Mouse (Mus musculus): ENCODE measurements around the gene Mfsd14a. TPM values are rescaled to one million over a fixed set of nuclear protein-coding genes. Genes with fewer than 3 reads are reported as not detected.
A peak's percentile ranks its signal among the peaks of the same experiment; 100 is the strongest.

Mfsd14a gene
- polyA plus RNA-seq (2012) = 14.7 and 20.6 TPM in 2 replicates

GRCm38 (mm10) chr3:116662463-116662863 is at the start of gene Mfsd14a:
Gene Mfsd14a, minus strand, starts transcription at chr3:116662677.
- no peak for TF ChIP-seq GATA1 (IDR thresholded peaks at IDR 0.05; ENCODE audit: low read length)

GRCm38 (mm10) chr3:116711624-116712435 is 49.4 kb upstream of the Mfsd14a start:
- TF ChIP-seq GATA1 (IDR thresholded peaks at IDR 0.05; ENCODE audit: low read length) = no peak

- no peak for TF ChIP-seq GATA1 (IDR thresholded peaks at IDR 0.05; ENCODE audit: low read length)
Measured at GRCm38 (mm10) chr3:116710941-116711340, 48.5 kb upstream of the Mfsd14a start.

GRCm38 (mm10) chr3:116705637-116706204 is 43.2 kb upstream of the Mfsd14a start:
- TF ChIP-seq GATA1 (IDR thresholded peaks at IDR 0.05; ENCODE audit: low read length) = no peak

- TF ChIP-seq GATA1 (IDR thresholded peaks at IDR 0.05; ENCODE audit: low read length) = no peak
Measured at GRCm38 (mm10) chr3:116703835-116704234, 41.4 kb upstream of the Mfsd14a start.

GRCm38 (mm10) chr3:116702647-116703272 is 40.3 kb upstream of the Mfsd14a start:
- no peak for TF ChIP-seq GATA1 (IDR thresholded peaks at IDR 0.05; ENCODE audit: low read length)

GRCm38 (mm10) chr3:116701601-116702000 is 39.1 kb upstream of the Mfsd14a start:
- no peak for TF ChIP-seq GATA1 (IDR thresholded peaks at IDR 0.05; ENCODE audit: low read length)

GRCm38 (mm10) chr3:116698786-116699185 is 36.3 kb upstream of the Mfsd14a start:
- no peak for TF ChIP-seq GATA1 (IDR thresholded peaks at IDR 0.05; ENCODE audit: low read length)

- peak; percentile 15 for TF ChIP-seq GATA1 (IDR thresholded peaks at IDR 0.05; ENCODE audit: low read length)
Measured at GRCm38 (mm10) chr3:116695666-116695985, 33.1 kb upstream of the Mfsd14a start.

GRCm38 (mm10) chr3:116694955-116695665 is 32.6 kb upstream of the Mfsd14a start:
- TF ChIP-seq GATA1 (IDR thresholded peaks at IDR 0.05; ENCODE audit: low read length) = no peak

- TF ChIP-seq GATA1 (IDR thresholded peaks at IDR 0.05; ENCODE audit: low read length) = peak; percentile 80
Measured at GRCm38 (mm10) chr3:116694312-116694711, 31.8 kb upstream of the Mfsd14a start.

GRCm38 (mm10) chr3:116681160-116681559 is 18.7 kb upstream of the Mfsd14a start, which contains the start of gene Gm43191:
Gene Gm43191, minus strand, starts transcription at chr3:116681260.
- TF ChIP-seq GATA1 (IDR thresholded peaks at IDR 0.05; ENCODE audit: low read length) = no peak

GRCm38 (mm10) chr3:116661870-116662414 is 535 bp downstream of the Mfsd14a start:
- TF ChIP-seq GATA1 (IDR thresholded peaks at IDR 0.05; ENCODE audit: low read length) = no peak

GRCm38 (mm10) chr3:116661288-116661869 is 1.1 kb downstream of the Mfsd14a start:
- no peak for TF ChIP-seq GATA1 (IDR thresholded peaks at IDR 0.05; ENCODE audit: low read length)

GRCm38 (mm10) chr3:116659856-116660430 is 2.5 kb downstream of the Mfsd14a start:
- TF ChIP-seq GATA1 (IDR thresholded peaks at IDR 0.05; ENCODE audit: low read length) = no peak

Data from G1E-ER4 (cell line).